Mouse (Mus musculus) embryonic fibroblast, embryonic 13.5 days (primary cell): Measurements from ENCODE around the gene Acads.

ENCODE experiments used
- CTCF ChIP-seq: IDR thresholded peaks from 2 replicates; pipeline ENCODE4 v1.5.1; 2011; ENCODE audit warnings: mild to moderate bottlenecking, control low read depth, low read length, moderate library complexity, borderline replicate concordance; ENCODE audit not compliant: insufficient read depth
- POLR2A ChIP-seq: IDR thresholded peaks from 2 replicates; pipeline ENCODE4 v1.6.1; 2011; ENCODE audit warnings: low read depth, mild to moderate bottlenecking, control low read depth, low read length, moderate library complexity

DNA sequence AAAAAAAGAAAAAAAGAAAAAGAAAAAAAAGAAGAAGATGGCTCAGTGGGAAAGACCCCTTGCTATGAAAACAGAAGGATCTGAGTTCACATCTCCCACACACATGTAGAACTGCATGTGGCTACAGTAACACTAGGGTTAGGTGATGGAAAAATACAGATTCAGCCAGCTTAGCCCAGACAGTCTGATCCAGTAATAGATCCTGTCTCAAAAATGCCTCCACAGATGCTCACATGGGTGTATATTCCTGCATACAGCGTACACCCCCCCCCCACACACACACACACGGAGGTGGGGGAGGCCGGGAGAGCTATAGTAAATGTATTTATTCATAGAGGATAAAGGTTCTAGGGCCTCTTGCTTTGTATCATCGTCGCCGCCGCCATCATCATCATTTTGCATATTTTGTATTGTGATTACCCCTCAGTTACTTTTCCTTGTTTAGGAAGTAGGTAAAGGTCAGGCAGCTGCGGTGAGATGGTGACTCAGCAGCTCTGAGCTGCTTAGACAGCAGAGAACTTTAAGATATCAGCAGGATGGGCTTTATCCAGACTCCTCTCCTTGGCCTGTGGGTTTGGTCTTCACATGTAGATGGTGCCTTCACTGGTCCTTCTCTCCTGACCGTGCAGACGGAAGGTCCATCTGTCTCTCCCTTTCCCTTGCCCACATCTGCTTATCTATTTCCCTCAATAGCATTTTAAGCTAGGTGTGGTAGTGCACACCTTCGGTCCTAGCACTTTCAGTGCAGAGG is 50.3 kb downstream of the Acads start:
- TF ChIP-seq CTCF = no peak
- no peak for TF ChIP-seq POLR2A
